Mouse (Mus musculus) ES-Bruce4 (cell line): ENCODE measurements around the gene Hmx1. TPM values are rescaled to one million over a fixed set of nuclear protein-coding genes. Genes with fewer than 3 reads are reported as not detected.

Experiments used
- H3K27ac ChIP-seq: 2 replicates; pipeline ENCODE4 v1.5.1; 2012; ENCODE audit warnings: low read length, inconsistent platforms; ENCODE audit not compliant: insufficient read depth
- H3K27me3 ChIP-seq: 2 replicates; pipeline ENCODE4 v1.6.1; 2012; ENCODE audit warnings: mild to moderate bottlenecking, low read length, inconsistent platforms; ENCODE audit not compliant: control insufficient read depth, poor library complexity, insufficient read depth, severe bottlenecking
- H3K36me3 ChIP-seq: 2 replicates; pipeline ENCODE4 v1.6.1; 2012; ENCODE audit warnings: inconsistent platforms, mild to moderate bottlenecking, low read length, moderate library complexity; ENCODE audit not compliant: control insufficient read depth, poor library complexity, insufficient read depth, severe bottlenecking
- H3K4me1 ChIP-seq: one replicate; pipeline ENCODE4 v1.8.1; 2011; ENCODE audit warnings: low read length; ENCODE audit not compliant: control insufficient read depth, insufficient read depth
- H3K4me3 ChIP-seq: 2 replicates; pipeline ENCODE4 v1.5.1; 2011; ENCODE audit warnings: low read depth, mild to moderate bottlenecking, low read length
- H3K9ac ChIP-seq: 2 replicates; pipeline ENCODE4 v1.6.1; 2012; ENCODE audit warnings: low read depth, mild to moderate bottlenecking, inconsistent platforms; ENCODE audit not compliant: poor library complexity, severe bottlenecking
- H3K9me3 ChIP-seq: replicated peaks from 2 replicates; pipeline ENCODE4 v1.6.1; 2012; ENCODE audit warnings: mild to moderate bottlenecking, low read length, inconsistent platforms; ENCODE audit not compliant: control insufficient read depth, poor library complexity, insufficient read depth, severe bottlenecking
- CTCF ChIP-seq: IDR thresholded peaks from one replicate; pipeline ENCODE4 v1.8.1; 2011; ENCODE audit warnings: low read depth, low read length
- EP300 ChIP-seq: IDR thresholded peaks from 2 replicates; pipeline ENCODE4 v1.6.1; 2011; ENCODE audit warnings: low read depth, low read length; ENCODE audit not compliant: insufficient read depth
- POLR2A ChIP-seq: IDR thresholded peaks from one replicate; pipeline ENCODE4 v1.8.1; 2011; ENCODE audit warnings: low read length; ENCODE audit not compliant: insufficient read depth
- polyA plus RNA-seq: library from polyadenylated mRNA; stranded (reverse); fragments of >200 nt; gene quantifications from 2 replicates; pipeline ENCODE4 v1.2.4, GENCODE M21; 2011; ENCODE audit warnings: low read depth; ENCODE audit not compliant: missing spikeins, insufficient read depth, insufficient read length

The Hmx1 gene
- polyA plus RNA-seq, 1 experiment, result not detected

GRCm38 (mm10) chr5:35425218-35425617 lies 36.3 kb downstream of the Hmx1 start:
- Histone ChIP-seq H3K9me3 (no peaks in the 10 kb centered on the region), H3K27ac (no peak overlapping the region), H3K4me3 (no peak overlapping the region), H3K36me3 (no peaks in the 10 kb centered on the region), H3K27me3 (no peaks in the 10 kb centered on the region), H3K9ac (no peak overlapping the region), H3K4me1 (no peaks in the 10 kb centered on the region)
- TF ChIP-seq CTCF (no peak), POLR2A (no peak), EP300 (no peak)

- H3K27ac ChIP-seq, result no peak overlapping the region
- no peaks in the 10 kb centered on the region for H3K27me3 ChIP-seq
- no peaks in the 10 kb centered on the region for H3K9me3 ChIP-seq
- no peaks in the 10 kb centered on the region for H3K36me3 ChIP-seq
- H3K9ac ChIP-seq, result no peak overlapping the region
- TF ChIP-seq EP300, result no peak
- TF ChIP-seq CTCF, result no peak
- TF ChIP-seq POLR2A, result no peak
- no peaks in the 10 kb centered on the region for H3K4me1 ChIP-seq
- no peak overlapping the region for H3K4me3 ChIP-seq
These were observed 39.0 kb downstream of the Hmx1 start for GRCm38 (mm10) chr5:35427901-35428300.

- Histone ChIP-seq H3K4me1 (no peaks in the 10 kb centered on the region), H3K9ac (no peak overlapping the region), H3K4me3 (no peak overlapping the region), H3K9me3 (no peaks in the 10 kb centered on the region), H3K27me3 (no peaks in the 10 kb centered on the region), H3K36me3 (no peaks in the 10 kb centered on the region), H3K27ac (no peak overlapping the region)
- no peak for TF ChIP-seq CTCF
- no peak for TF ChIP-seq EP300
- no peak for TF ChIP-seq POLR2A
These were observed 39.5 kb downstream of the Hmx1 start for GRCm38 (mm10) chr5:35428421-35428820.

- H3K4me3 ChIP-seq, result no peak overlapping the region
- H3K9me3 ChIP-seq, result no peaks in the 10 kb centered on the region
- H3K36me3 ChIP-seq, result no peaks in the 10 kb centered on the region
- H3K27me3 ChIP-seq, result no peaks in the 10 kb centered on the region
- no peaks in the 10 kb centered on the region for H3K4me1 ChIP-seq
- no peak for TF ChIP-seq EP300
- no peak for TF ChIP-seq CTCF
- TF ChIP-seq POLR2A, result no peak
- no peak overlapping the region for H3K27ac ChIP-seq
- H3K9ac ChIP-seq, result no peak overlapping the region
These were observed 43.2 kb downstream of the Hmx1 start for GRCm38 (mm10) chr5:35432098-35432497.

GRCm38 (mm10) chr5:35434038-35434437 lies 45.1 kb downstream of the Hmx1 start:
- TF ChIP-seq CTCF, result peak; percentile 53
- no peak for TF ChIP-seq EP300
- TF ChIP-seq POLR2A, result no peak
- H3K9me3 ChIP-seq, result no peaks in the 10 kb centered on the region

GRCm38 (mm10) chr5:35434703-35435102 lies 45.8 kb downstream of the Hmx1 start:
- no peak overlapping the region for H3K27ac ChIP-seq
- H3K4me1 ChIP-seq, result no peaks in the 10 kb centered on the region
- no peak overlapping the region for H3K4me3 ChIP-seq
- H3K36me3 ChIP-seq, result no peaks in the 10 kb centered on the region
- TF ChIP-seq CTCF (no peak), POLR2A (no peak), EP300 (no peak)
- H3K9me3 ChIP-seq, result no peaks in the 10 kb centered on the region
- H3K27me3 ChIP-seq, result no peaks in the 10 kb centered on the region
- no peak overlapping the region for H3K9ac ChIP-seq

More at GRCm38 (mm10) chr5:35434038-35434437, 45.1 kb downstream of the Hmx1 start:
- Histone ChIP-seq H3K27ac (no peak overlapping the region), H3K27me3 (no peaks in the 10 kb centered on the region), H3K36me3 (no peaks in the 10 kb centered on the region), H3K4me1 (no peaks in the 10 kb centered on the region), H3K4me3 (no peak overlapping the region), H3K9ac (no peak overlapping the region)
